Mouse (Mus musculus): ENCODE data around the gene Ccar1.
A peak's percentile ranks its signal among the peaks of the same experiment; 100 is the strongest.
"Not testable (repeated sequence)": the region's sequence is repeated elsewhere in the genome, so short reads cannot be mapped to it uniquely, and the experiment has no call there.

The Ccar1 gene

GRCm38 (mm10) chr10:62725771-62726687 lies 66.1 kb downstream of the Ccar1 start, which contains the start of gene Stox1:
Stox1 (minus strand) TSS chr10:62726128.
- peak; percentile 61 for DNase-seq (ENCODE audit: low spot score)

- DNase-seq (ENCODE audit: low spot score), result no peak
Observed at GRCm38 (mm10) chr10:62724936-62725335, 67.2 kb downstream of the Ccar1 start.

- no peak for DNase-seq (ENCODE audit: low spot score)
Observed at GRCm38 (mm10) chr10:62722701-62723100, 69.4 kb downstream of the Ccar1 start.

- not testable (repeated sequence) for DNase-seq (ENCODE audit: low spot score)
Observed at GRCm38 (mm10) chr10:62720574-62720973, 71.5 kb downstream of the Ccar1 start.

- DNase-seq (ENCODE audit: low spot score), result no peak
Observed at GRCm38 (mm10) chr10:62713457-62713856, 78.6 kb downstream of the Ccar1 start.

GRCm38 (mm10) chr10:62703579-62703978 lies 88.5 kb downstream of the Ccar1 start:
- no peak for DNase-seq (ENCODE audit: low spot score)

- DNase-seq (ENCODE audit: low spot score), result no peak
Observed at GRCm38 (mm10) chr10:62702436-62702835, 89.7 kb downstream of the Ccar1 start.

All from testis, postnatal 14 days (tissue).